8 mouse cellular contexts compared by ENCODE assay signal in the genomic region with DNA sequence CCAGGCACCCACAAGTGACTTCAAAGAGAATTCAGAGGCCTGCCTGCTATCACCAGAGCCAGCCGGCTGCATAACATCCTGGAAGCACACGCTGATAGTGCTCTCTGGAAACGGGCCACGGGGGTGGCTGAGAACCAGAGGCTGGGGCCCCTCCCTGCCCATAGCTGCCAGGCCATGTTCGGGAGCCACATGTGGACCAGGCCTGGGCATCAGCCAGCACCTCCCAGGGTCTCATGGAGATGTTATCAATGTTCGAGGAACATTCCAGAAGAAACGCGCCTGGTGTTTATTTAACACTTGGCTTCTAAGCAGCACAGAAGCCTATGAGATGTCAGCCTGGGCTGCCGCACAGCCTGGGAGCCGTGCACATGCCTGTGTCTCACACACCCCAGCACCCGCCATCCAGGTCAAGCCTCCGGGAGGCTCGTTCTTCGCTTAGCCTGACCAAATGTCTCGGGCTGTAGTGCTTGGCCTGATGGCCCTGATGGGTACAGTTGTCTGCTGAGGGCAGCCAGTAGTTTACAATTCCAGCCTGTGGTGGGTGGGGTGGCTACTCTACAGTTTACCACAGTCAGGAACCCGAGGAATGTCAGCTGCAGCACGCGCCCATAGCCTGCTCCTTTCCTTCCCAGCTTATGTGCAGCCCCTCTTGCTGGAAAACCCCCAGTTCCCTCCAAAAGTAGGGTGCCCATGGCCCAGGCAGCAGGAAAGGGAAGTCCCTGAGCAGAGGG. TPM values are rescaled to one million over a fixed set of nuclear protein-coding genes. Genes with fewer than 3 reads are reported as not detected.
DNase-seq lines count a peak whose midpoint lies in the region; ATAC-seq and TF ChIP-seq lines count a peak whose summit lies in the region.

No protein-coding gene starts in this region.

- WGBS in embryonic facial prominence, embryonic 13.5 days: 45% methylated on average over 18 of the region's 18 CpGs
- WGBS in liver, embryonic 12.5 days (ENCODE audit: insufficient replicate concordance): 37% methylated on average over 18 of the region's 18 CpGs
- 17% methylated on average over 18 of the region's 18 CpGs for WGBS in stomach, embryonic 15.5 days

- intact Hi-C loops in heart, postnatal 36 days (cut with DNase I): no loop called here
- intact Hi-C loops in left cerebral cortex, adult 2 months (cut with DNase I): no loop called here

- peaks cover 30% of the 10 kb centered on the region for H3K4me1 ChIP-seq in embryonic facial prominence, embryonic 13.5 days
- peaks cover 19% of the 10 kb centered on the region for H3K4me1 ChIP-seq in liver, embryonic 12.5 days
- H3K4me1 ChIP-seq in stomach, embryonic 15.5 days: peaks cover 10% of the 10 kb centered on the region

- DNase-seq in adrenal gland, adult (ENCODE audit: inconsistent age in 2 of 2, low spot score in 1 of 2): peak; percentile 38 to 55
- no peak for DNase-seq in adrenal gland, adult 18-20 months (ENCODE audit: low spot score in 2 of 2)
- peak; percentile 80 to 85 for DNase-seq in heart, postnatal 36 days
- DNase-seq in cerebellum, adult 11 months: no peak
- no peak for DNase-seq in left cerebral cortex, adult 2 months (ENCODE audit: extremely low spot score in 1 of 2, low spot score in 2 of 2)

- H3K36me3 ChIP-seq in embryonic facial prominence, embryonic 13.5 days: peaks cover 39% of the 10 kb centered on the region
- peaks cover 34% of the 10 kb centered on the region for H3K36me3 ChIP-seq in liver, embryonic 12.5 days
- H3K36me3 ChIP-seq in stomach, embryonic 15.5 days: peaks cover 26% of the 10 kb centered on the region

- H3K4me2 ChIP-seq in embryonic facial prominence, embryonic 13.5 days: peak overlapping the region; percentile 20; the same call in 1 of the 2 replicates
- no peak overlapping the region for H3K4me2 ChIP-seq in liver, embryonic 12.5 days
- 0 out of 2 replicates have a peak overlapping the region, but pooled peaks have one; percentile 16 for H3K4me2 ChIP-seq in stomach, embryonic 15.5 days

- no peaks in the 10 kb centered on the region for H3K27me3 ChIP-seq in embryonic facial prominence, embryonic 13.5 days
- H3K27me3 ChIP-seq in liver, embryonic 12.5 days (replicated peaks): no peaks in the 10 kb centered on the region
- no peaks in the 10 kb centered on the region for H3K27me3 ChIP-seq in stomach, embryonic 15.5 days (replicated peaks)

- H3K9me3 ChIP-seq in embryonic facial prominence, embryonic 13.5 days: no peaks in the 10 kb centered on the region
- H3K9me3 ChIP-seq in liver, embryonic 12.5 days (replicated peaks): no peaks in the 10 kb centered on the region
- no peaks in the 10 kb centered on the region for H3K9me3 ChIP-seq in stomach, embryonic 15.5 days

- peak overlapping the region; percentile 81 for H3K27ac ChIP-seq in embryonic facial prominence, embryonic 13.5 days
- H3K27ac ChIP-seq in liver, embryonic 12.5 days: peak overlapping the region; percentile 46; the same call in 1 of the 2 replicates
- H3K27ac ChIP-seq in stomach, embryonic 15.5 days: peak overlapping the region; percentile 31; the same call in 1 of the 2 replicates
- H3K27ac ChIP-seq in left cerebral cortex, adult 2 months: no peak overlapping the region

- H3K4me3 ChIP-seq in embryonic facial prominence, embryonic 13.5 days: no peak overlapping the region
- H3K4me3 ChIP-seq in liver, embryonic 12.5 days: no peak overlapping the region
- no peak overlapping the region for H3K4me3 ChIP-seq in stomach, embryonic 15.5 days (replicated peaks)
- H3K4me3 ChIP-seq in left cerebral cortex, adult 2 months: no peak overlapping the region

- peak; percentile 59 for ATAC-seq in embryonic facial prominence, embryonic 13.5 days (ENCODE audit: insufficient number of reproducible peaks, insufficient read depth, low FRiP score, low TSS enrichment, low read depth)
- ATAC-seq in liver, embryonic 12.5 days: peak; percentile 51
- peak; percentile 65; the same call in 1 of the 2 replicates for ATAC-seq in stomach, embryonic 15.5 days (ENCODE audit: insufficient read depth, low FRiP score, low read depth)

- TF ChIP-seq CTCF in left cerebral cortex, adult 2 months (IDR thresholded peaks at IDR 0.05): no peak

- no peak overlapping the region for H3K9ac ChIP-seq in embryonic facial prominence, embryonic 13.5 days
- no peak overlapping the region for H3K9ac ChIP-seq in liver, embryonic 12.5 days
- no peak overlapping the region for H3K9ac ChIP-seq in stomach, embryonic 15.5 days

RNA-seq across cellular contexts. Expression of gene Fam207a, which starts 31.2 kb away (rescaled TPM):
- 10 to 100 TPM; 19.5 to 21.9 TPM for total RNA-seq in adrenal gland, adult 18-20 months (2021)
- 38.4 and 41.5 TPM in 2 replicates for polyA plus RNA-seq in embryonic facial prominence, embryonic 13.5 days (2015; fragmentation: Nextera tagmentation; extraction: Ambion mirVana)
- total RNA-seq in heart, postnatal 36 days (2021): 10 to 100 TPM in 1 of 2 experiments, 1 to 10 TPM in 1; 9.8 to 10.5 TPM
- 32.7 and 33.7 TPM in 2 replicates for polyA plus RNA-seq in liver, embryonic 12.5 days (2016; fragmentation: Nextera tagmentation; extraction: Ambion mirVana)
- polyA plus RNA-seq in stomach, embryonic 15.5 days (2015; fragmentation: Nextera tagmentation; extraction: Ambion mirVana): 36.1 and 40.0 TPM in 2 replicates
- 10 to 100 TPM; 32.6 to 35.7 TPM for total RNA-seq in left cerebral cortex, adult 2 months (2021)

RNA-seq across cellular contexts. Expression of gene Itgb2, which starts 45.7 kb away (rescaled TPM):
- 10 to 100 TPM in 1 of 2 experiments, 1 to 10 TPM in 1; 7.8 to 16.2 TPM for total RNA-seq in adrenal gland, adult 18-20 months (2021)
- polyA plus RNA-seq in embryonic facial prominence, embryonic 13.5 days (2015; fragmentation: Nextera tagmentation; extraction: Ambion mirVana): 1.3 TPM in 2 replicates
- total RNA-seq in heart, postnatal 36 days (2021): 1 to 10 TPM; 7.1 to 9.2 TPM
- 13.5 and 13.9 TPM in 2 replicates for polyA plus RNA-seq in liver, embryonic 12.5 days (2016; fragmentation: Nextera tagmentation; extraction: Ambion mirVana)
- 6.0 and 6.9 TPM in 2 replicates for polyA plus RNA-seq in stomach, embryonic 15.5 days (2015; fragmentation: Nextera tagmentation; extraction: Ambion mirVana)
- 1 to 10 TPM; 3.0 to 3.5 TPM for total RNA-seq in left cerebral cortex, adult 2 months (2021)

Comparison
In these comparisons a context has a peak if more than half of its experiments do, and no peak if none do; other contexts are left out.
1. DNase-seq: peak in adrenal gland, adult (2 of 2) and heart, postnatal 36 days (2 of 2); none in adrenal gland, adult 18-20 months (0 of 2), cerebellum, adult 11 months (single experiment) and left cerebral cortex, adult 2 months (0 of 2).
2. Peak in every context shown above with its lines, with median percentiles within 50 percentile points of each other: ATAC-seq.